Mouse (Mus musculus) kidney, adult 11 months (tissue): ENCODE results near the gene Ninj2.

ENCODE experiments used
- DNase-seq: peaks from one replicate; pipeline ENCODE4 v3.0.0; 2022

The Ninj2 gene

DNA sequence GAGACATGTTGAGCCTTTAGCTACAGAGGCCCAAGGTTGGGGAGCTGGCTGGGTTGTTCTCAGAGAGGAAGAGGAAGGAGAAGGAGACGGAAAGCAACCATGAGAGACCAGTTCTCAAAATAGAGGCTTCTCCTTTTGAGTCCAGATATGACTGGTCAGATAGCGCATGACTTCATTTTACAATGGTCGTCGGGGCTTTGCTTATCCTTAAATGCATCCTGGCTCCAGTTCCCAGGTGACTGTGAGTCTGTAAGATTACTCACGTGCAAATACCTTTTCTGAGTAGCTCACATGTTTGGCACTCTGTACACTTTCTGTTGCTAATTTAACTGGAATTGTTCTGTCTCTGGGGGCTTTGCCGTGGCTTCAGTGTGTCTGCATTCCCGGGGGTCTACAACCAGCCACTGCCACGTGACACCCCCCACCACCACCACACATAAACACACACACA is 86.6 kb downstream of the Ninj2 start:
- DNase-seq, result no peak

DNA sequence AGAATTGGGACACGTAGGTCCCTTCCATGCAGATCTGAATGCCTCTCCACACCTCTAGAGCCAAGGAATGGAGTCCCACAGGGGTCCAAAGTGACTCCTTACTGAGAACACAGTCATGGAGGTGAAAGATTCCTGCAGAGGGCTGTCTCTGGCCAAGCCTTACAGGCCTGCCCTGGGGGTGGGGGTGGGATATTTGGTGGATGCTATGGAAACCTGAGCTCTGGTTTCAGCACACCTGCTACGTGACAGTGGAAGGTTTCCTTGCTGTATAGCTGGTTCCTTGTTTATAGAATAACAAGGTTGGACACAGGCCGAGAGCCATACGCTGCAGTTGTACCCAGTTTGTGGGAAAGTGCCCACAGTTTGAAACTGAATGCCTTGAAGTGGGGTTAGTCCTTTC is 87.3 kb downstream of the Ninj2 start:
- no peak for DNase-seq

DNA sequence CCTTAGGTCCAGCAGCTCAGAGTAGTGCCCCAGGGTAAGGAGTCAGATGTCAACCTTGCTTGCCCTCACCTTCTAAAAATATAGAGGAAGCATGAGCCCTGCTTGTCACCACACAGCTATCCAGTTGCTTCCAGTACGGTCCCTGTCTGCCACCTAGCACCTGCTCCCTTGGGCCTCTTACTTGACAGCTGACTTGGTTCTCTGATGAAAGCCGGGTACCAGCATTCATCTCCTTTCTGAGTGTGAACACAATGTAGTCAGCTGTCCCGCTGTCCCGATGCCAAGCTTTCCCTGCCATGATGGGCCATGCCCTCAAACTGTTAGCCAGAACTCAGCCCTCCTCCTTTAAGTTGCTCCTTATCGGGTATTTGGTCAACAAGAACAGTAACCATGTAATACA is 89.0 kb downstream of the Ninj2 start:
- no peak for DNase-seq

- DNase-seq, result no peak
Observed at GRCm38 (mm10) chr6:120183771-120184170, 90.6 kb downstream of the Ninj2 start.

GRCm38 (mm10) chr6:120185012-120185730 is 92.0 kb downstream of the Ninj2 start:
- no peak for DNase-seq

GRCm38 (mm10) chr6:120185756-120186155 is 92.6 kb downstream of the Ninj2 start:
- no peak for DNase-seq

GRCm38 (mm10) chr6:120186594-120186993 is 93.4 kb downstream of the Ninj2 start:
- no peak for DNase-seq

DNA sequence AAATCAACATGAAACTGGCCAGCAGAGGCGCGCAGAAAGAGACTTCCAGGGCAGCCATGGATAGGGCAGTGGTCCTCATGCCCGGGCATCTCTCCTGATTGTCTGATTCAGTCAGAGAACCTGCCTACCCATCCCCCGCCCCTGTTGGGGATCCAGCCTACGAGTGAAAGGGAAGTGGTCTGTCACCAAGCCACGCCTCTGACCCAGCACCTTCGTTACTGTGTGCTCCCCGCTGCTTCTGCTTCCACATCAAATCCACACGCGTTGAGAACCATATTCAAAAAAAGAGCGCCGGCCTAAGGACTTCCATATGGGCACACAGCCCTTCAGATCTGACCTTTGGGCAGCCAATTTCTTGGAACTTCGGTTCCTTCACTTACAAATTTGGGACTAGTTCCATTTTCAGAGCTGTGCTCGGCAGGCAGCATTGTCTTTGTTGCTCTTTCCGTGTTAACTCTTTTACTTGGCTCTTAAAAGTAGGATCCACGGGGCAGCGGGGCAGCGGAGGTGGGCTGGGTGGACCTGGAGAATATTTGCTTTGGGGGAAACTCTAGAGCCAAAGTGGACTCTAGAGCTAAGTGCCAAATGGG is 94.5 kb downstream of the Ninj2 start:
- DNase-seq, result no peak

DNA sequence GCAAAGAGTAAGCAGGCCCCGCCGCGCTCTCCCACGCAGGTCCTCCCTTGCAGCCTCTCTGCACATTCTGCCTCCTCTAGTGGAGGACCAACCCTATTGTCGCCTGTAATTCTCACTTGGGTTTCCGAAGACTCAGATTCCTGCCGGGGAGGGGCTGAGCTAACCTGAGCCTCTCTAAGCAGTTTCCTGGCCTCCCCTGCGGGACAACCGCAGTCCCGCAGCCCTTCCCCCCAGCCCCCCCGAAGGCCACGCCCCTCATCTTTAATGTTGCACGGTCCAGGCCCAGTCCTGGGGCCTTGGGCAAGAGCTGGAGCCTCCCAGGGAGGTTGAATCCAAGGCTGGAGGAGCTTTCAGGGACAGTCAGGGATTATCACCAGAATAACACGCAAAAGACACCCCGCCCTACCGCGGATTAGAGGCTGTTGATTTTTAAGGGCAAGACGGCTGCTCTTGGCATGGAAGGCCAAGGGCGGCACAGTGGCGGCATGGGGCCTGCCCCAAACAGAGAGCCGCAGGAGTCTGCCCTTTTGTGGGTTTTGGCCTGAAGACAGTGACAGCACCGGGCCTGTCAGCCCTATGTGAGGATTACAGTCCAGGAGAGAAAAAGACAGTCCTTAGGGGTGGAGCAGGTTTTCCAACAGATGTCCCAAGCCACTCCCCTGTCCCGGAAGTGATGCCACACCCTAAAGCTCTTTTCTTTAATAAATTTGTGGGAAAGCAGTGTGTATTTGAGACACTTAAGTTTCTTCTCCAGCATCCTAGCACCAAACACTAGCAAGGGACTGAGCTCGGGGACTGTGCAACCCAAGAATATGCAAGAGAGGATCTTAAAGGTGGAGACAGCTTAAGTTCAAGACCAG is 95.5 kb downstream of the Ninj2 start:
- DNase-seq, result no peak

GRCm38 (mm10) chr6:120189287-120189686 is 96.1 kb downstream of the Ninj2 start:
- DNase-seq, result no peak

DNA sequence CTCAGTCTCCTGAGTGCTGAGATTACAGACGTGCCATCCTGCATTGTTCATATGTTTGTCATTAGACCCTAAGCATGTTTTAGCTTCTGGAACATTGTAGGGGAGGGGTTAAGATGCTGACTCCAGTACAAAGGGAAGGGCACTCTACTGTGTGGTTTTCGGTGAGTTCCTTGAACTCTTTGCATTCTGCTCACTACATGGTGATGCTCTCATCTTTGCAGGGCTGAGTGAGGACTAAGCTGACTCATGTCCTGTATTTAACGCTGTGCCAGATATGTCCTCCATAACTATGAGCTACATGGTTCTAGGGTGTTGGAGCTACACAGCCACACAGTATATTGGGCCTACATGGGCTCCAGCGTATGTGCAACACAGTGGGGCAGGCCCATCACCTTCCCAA is 97.2 kb downstream of the Ninj2 start:
- DNase-seq, result no peak

DNA sequence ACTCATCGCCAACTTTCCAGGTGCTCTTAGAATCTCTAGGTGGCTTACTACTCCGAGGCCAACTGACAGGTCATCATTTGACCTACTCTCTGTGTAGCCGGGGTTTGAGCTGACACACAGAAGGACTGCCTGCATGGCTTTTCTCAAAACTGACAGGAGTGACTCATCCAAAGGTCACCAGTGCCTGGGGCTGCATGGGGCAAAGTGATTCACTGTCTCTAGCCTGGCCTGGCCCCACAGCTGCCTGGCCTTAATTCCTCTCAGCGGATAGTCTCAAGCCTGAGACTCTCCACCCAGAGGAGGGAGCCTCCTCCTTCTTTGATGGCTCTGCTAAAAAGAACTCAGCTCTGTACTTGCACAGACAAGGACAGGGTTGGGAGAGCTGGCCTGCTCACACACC is 97.8 kb downstream of the Ninj2 start:
- DNase-seq, result no peak

DNA sequence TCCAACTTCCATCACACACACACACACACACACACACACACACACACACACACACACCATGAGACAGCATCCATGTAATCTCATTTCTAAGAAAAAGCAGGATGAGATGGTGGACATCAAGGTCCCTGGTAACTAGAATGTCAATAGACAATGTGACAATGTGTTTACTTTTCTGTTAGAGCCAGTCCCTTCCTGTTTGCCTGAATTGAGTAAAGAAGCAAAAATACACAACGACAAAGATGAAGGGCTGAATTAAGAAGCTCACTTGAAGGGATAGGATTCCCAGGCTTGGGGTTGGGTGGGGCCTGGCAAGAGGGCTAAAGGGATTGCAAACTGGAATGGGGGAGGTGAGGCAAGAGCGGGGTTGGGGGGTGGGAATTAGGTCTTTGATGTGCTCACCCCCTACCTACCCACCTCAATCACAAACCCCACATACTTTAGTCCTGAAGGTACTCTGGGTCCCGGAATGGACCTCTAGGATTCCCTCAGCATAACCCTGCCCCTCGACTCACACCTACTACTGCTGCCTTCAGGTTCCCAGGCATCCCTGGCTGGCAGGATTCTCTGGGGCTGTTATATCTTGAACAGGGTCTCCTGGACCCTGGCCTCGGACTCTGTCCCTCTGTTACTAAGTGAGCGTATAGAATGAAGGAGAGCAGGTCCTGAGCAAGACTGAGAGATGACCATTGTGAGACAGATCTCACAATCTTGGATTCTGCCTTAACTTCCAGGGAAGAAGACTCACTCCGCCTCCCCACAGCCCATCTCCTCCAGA is 98.4 kb downstream of the Ninj2 start:
- no peak for DNase-seq

- peak; percentile 58 for DNase-seq
Observed at GRCm38 (mm10) chr6:120192211-120192870, 99.2 kb downstream of the Ninj2 start.

- peak; percentile 70 for DNase-seq
Observed at GRCm38 (mm10) chr6:120193174-120193573, 100.0 kb downstream of the Ninj2 start.

DNA sequence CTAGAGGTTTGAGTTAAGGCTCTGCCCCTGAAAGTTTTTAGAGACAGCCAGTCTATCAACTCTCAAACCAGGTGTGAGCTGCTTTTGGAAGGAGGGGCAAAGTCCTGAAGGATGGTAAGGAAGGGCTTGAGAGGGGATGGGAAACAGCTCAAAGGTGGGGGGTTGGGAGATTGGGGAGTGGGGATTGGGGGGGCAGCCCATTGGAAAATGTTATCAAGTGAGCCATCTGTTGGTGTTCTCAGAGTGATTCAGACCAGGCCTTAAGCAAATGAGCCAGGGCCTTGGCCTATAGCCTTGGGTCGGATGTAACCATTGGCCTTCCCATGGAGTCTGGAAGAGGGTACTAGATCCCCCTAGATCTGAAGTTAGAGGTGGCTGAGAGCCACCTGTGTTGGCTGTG is 100.6 kb downstream of the Ninj2 start:
- DNase-seq, result no peak

GRCm38 (mm10) chr6:120194305-120194704 is 101.2 kb downstream of the Ninj2 start:
- DNase-seq, result no peak

GRCm38 (mm10) chr6:120194963-120195362 is 101.8 kb downstream of the Ninj2 start:
- peak; percentile 44 for DNase-seq

DNA sequence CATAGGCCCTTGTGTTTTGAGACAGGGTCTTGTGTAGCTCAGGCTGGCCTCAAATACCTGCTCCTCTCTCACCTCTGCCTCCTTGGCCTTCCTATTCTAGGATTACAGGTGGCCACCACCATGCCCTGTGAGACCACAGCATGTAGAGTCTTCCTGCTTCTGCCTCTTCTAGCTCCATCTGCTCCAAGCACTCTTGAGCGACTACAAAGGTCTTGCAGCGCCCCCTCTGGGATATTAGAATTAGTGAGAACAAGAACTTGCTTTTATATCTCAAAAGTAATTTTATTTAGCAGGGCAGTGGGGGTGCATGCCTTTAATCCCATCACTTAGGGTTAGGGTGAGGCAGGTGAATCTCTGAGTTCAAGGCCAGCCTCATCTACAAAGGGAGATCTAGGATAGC is 103.7 kb downstream of the Ninj2 start:
- no peak for DNase-seq

DNA sequence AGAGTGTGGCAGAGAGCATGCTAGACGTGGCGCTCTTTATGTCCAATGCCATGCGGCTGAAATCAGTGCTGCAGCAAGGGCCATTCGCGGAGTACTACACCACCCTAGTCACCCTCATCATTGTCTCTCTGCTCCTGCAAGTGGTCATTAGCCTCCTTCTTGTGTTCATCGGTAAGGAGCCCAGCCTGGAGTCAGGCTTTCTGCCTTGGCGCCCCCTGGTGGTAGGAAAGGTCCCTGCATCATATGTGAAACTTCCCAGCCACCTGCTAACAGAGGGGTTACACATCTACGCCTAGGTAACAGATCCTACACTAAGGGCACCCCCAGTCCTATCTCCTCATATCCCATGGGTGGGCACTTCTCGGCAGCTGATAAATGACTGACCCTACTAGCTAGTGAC is 104.8 kb downstream of the Ninj2 start:
- DNase-seq, result peak; percentile 56

GRCm38 (mm10) chr6:120199638-120200394 is 106.7 kb downstream of the Ninj2 start:
- DNase-seq, result no peak

GRCm38 (mm10) chr6:120201956-120202355 is 108.8 kb downstream of the Ninj2 start:
- DNase-seq, result no peak
